Mouse (Mus musculus): ENCODE measurements at regions not wholly inside any gene's neighbourhood (a gene's known extent, or its start where the extent isn't known, plus 50 kb on each side); places are given as distances from the start of the nearest gene placed in this dataset.
"Not testable (repeated sequence)": the region's sequence is repeated elsewhere in the genome, so short reads cannot be mapped to it uniquely, and the experiment has no call there.

DNA sequence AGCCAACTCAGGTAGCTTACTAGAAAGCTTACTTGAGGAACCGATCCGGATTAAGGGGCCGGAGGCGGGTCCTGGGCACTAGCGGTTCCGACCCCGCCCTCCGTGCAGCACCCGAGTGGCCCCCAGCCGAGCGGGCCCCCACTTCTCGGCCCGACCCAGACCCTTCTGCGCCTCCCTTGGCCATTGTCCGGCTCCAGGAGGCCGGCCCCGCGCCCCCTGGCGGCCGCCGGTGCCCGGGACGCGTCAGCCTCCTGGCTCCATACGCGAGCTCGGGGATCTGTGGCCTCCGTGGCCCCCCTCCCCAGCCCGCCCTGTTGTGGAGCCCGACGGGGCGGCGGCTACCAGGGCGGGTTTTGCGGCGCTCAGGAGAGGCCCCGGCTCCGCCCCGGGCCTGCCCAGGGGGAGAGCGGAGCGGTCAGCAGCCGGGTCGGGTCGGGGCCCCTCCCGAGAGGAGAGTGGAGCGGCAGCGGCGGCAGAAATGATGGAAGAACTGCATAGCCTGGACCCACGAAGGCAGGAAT is 94.3 kb upstream of the Zfp986 start:
- DNase-seq (ENCODE audit: low spot score) = peak; percentile 52

DNA sequence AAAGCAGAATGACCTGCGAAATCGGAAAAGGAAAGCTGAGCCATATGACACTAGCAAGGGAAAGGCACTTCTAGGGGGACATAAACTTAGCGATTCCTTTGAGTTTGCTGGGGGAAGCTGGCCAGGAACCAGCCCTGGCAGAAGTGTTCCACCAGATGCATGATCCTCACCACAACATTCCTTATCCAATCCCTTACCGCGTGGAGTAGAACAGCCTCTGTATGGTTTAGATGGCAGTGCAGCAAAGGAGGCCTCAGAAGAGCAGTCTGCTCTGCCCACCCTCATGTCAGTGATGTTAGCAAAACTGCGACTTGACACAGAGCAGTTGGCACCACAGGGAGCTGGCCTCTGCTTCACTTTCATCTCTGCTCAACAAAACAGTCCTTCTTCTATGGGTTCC is 93.7 kb upstream of the Zfp986 start:
- DNase-seq (ENCODE audit: low spot score) = peak; percentile 0

DNA sequence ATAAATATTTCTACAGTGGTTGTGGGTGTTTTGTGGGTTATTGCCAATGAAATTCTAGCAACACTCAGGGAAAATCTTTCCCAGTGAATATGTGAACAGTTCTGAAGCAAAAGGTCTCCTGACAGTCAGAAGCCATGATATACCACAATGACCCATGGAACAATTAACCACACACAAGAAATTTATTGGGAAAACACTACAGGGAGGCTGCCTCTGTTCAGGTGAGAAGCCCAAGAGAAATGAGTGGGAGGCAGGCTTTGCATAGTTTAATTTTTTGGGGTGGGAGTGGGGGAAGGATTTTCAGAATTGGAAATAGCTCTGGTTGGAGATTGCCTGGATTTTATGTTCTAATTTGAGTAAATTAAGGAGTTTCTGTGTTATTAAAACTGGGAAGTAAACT is 92.1 kb upstream of the Zfp986 start:
- DNase-seq (ENCODE audit: low spot score) = not testable (repeated sequence)

DNA sequence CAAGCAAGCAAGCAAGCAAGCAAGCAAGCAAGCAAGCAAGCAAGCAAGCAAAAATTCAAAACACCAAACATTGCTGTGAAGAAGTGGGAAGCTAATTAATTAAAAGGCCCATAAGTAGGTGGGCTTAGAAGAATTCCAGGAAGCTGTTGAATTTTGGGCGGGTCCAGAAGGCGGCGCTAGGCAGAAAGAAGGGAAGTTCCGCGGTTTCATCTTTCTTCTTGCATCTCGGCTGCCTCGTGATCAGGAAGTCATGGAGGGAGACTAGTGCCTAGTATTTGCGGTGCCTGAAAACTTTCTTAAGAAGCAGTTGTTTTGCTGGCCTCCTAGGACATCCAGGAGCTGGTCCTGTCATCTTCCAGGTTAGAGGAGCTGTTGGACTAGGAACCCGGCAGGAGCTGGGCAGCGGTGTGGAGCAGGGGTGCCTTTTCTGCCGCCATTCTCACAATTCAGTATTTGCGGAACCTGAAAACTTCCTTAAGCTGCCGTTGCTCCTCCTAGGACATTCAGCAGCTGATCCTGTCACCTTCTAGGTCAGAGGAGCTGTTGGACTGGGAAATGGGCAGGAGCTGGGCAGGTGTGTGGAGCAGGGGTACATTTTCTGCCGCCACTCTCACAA is 87.2 kb upstream of the Zfp986 start:
- DNase-seq (ENCODE audit: low spot score) = not testable (repeated sequence)

DNA sequence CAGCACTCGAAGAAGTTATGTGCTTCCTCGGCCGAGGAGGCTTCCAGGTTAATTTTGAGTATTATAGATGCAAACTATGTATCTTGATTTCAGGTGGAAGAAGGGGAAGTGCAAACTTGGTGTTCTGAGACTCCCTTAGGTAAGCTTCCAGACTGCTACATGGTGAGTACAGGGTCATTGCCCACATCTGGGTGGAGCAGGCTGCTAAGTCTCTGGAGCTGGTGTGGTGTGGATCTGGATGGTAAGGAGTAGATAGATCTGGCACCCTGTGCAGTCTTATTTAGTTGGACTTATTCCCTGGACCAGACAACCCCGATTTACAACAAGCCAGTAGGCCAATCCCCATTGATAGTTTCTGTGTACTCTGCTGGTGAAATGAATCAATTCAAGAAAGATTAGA is 53.9 kb upstream of the Zfp986 start:
- not testable (repeated sequence) for DNase-seq (ENCODE audit: low spot score)
